Mouse (Mus musculus) bone marrow macrophage, adult 2 months (primary cell): ENCODE data around the gene 1700017N19Rik.

ENCODE experiments used
- CTCF ChIP-seq: IDR thresholded peaks from 2 replicates; pipeline ENCODE4 v1.5.1; 2012; ENCODE audit warnings: low read depth, mild to moderate bottlenecking, low read length, moderate library complexity
- POLR2A ChIP-seq: IDR thresholded peaks from 2 replicates; pipeline ENCODE4 v1.6.1; 2012; ENCODE audit warnings: mild to moderate bottlenecking, low read depth, low read length, borderline replicate concordance

DNA sequence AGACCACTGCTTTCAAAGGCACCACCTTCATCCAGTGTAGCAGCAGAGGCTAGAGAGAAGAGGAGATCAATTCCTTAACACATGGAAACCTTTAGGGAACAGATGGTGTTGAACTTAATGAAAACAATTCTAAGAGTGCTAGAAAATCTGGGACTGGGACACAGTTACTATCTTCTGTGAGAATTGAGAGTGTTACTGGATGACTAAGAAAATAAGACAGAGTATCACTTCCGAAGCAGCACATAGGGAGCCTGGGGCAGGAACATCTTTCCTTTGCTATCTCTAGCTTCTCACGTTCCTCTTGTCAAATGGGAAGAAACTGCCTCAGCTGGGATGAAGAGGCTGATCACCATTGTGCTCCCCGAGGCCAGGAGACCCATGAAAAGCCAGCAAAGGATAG is 52.6 kb downstream of the 1700017N19Rik start:
- TF ChIP-seq CTCF (no peak), POLR2A (no peak)
